Mouse (Mus musculus) natural killer cell, adult 2 months (primary cell): Measurements from ENCODE around the gene Mroh3.

ENCODE experiments used
- DNase-seq, 2 experiments: peaks; one replicate each; pipeline ENCODE4 v3.0.0; 2022; ENCODE audit warnings: low spot score in 2 of 2

Mroh3 gene

GRCm38 (mm10) chr1:136212803-136213202, at the start of gene Mroh3:
Gene Mroh3, minus strand, starts transcription at chr1:136212828.
- peak in 1 of 2 experiments; percentile 21 for DNase-seq

DNA sequence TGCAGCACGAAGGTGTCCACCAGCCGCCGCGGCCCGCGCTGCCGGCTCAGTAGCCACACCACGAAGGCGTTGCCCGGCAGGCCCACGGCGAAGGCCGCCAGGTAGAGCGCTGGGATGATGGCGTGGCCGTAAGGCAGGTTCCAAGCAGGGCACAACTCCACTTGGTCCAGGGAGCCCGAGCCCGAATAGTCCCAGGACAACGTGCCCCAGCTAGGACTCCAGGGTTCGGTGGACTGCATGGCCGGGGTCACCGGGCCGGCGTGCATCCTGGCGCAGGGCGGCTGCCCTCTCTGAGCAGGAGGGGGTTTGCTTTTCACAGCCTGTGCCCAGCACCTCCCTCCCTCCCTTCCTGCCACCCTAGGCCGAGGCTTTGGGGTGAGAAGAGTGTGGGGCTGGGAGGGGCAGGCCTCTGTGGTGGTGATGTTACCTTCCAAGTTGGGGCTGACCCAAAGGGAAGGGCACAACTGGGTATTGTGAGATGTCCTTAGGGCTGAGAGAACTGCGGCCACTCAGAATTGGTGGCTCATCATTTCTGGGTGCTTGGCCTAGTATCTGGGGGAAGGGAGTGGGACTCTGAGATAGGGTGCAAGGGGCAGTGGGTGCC, 48.1 kb upstream of the Mroh3 start, which contains the start of gene Gpr25:
Gene Gpr25, minus strand, starts transcription at position 239 of the 604 bp plus-strand sequence.
- DNase-seq = peak; percentile 21 to 38

DNA sequence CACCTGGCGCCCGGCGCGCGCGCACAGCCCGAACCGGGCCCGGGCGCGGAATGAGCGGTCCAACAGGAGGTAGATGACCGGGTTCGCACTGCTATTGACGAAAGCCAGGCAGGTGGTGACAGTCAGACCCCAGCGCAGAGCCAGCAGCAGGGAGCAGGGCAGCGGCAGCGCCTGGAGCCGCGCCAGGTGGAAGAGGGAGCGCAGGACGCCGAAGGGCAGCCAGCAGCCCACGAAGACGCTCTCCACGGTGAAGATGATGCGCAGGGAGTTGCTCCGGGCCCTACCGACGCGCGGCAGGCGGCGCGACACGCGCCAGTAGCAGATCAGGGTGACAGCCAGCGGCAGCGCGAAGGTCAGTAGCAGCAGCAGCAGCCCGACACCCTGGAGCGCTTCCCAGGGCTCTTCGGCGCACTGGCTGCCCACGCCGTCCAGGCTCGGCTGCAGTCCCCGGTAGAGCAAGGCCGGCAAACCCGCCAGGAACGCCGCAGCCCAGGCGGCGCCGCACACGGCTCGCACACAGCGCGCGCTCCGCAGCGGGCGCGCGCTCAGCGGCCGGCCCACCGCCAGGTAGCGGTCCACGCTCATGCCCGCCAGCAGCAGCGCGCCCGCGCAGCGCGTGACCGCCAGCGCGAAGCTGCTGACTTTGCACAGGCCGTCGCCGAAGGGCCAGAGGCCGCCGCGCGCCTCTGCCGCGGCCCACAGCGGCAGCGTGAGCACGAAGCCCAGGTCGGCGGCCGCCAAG, 47.4 kb upstream of the Mroh3 start:
- DNase-seq = peak; percentile 7 to 15

- no peak for DNase-seq
Measured at GRCm38 (mm10) chr1:136259543-136259892, 46.9 kb upstream of the Mroh3 start.

DNA sequence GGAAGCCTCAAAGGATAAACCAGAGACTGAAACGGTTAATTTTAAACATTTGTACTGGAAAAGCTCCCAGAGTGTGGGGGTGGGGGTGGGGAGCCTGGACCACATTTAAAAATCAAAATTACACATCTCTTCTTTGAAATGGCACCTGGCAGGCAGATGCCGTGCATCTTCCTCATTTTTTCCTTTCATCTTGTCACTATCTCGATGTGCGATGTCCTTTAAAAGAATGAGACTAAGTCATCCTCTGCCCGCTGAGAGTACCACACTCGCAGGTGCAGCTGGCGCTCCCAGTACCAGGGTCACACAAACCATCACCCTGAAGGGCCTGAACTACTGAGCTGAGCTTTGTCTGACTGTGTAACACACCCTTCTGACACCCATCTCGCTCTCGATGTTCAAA, 45.9 kb upstream of the Mroh3 start:
- no peak for DNase-seq

- no peak for DNase-seq
Measured at GRCm38 (mm10) chr1:136255657-136256056, 43.0 kb upstream of the Mroh3 start.

GRCm38 (mm10) chr1:136255174-136255573, 42.5 kb upstream of the Mroh3 start:
- DNase-seq = no peak

DNA sequence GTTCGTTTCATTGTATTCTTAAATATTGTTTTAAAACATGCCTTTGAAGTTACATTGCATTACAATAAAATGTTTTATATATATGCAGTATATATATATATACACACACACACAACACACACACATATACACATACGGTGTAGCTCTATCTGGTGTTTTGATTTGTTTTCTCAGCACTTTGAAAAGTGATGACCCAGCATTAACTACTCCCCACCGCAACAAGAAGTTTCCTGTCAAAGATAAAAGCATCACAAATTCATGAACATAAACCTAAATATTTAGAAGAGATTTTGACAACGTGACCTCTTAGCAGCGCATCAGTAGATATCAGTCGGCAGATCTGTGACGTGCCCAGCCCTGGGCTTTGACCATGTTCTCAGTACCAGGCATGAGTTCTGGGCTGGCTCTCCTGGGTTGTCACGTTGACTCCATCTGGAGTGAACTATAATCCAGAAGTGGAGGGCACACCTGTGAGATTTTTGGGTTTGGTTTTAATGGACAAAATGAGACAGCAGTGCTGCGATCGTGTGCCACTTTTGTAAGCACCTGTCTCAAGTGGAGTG, 42.0 kb upstream of the Mroh3 start:
- no peak for DNase-seq

GRCm38 (mm10) chr1:136253472-136253871, 40.8 kb upstream of the Mroh3 start:
- no peak for DNase-seq

- DNase-seq = no peak
Measured at GRCm38 (mm10) chr1:136249662-136250061, 37.0 kb upstream of the Mroh3 start.

DNA sequence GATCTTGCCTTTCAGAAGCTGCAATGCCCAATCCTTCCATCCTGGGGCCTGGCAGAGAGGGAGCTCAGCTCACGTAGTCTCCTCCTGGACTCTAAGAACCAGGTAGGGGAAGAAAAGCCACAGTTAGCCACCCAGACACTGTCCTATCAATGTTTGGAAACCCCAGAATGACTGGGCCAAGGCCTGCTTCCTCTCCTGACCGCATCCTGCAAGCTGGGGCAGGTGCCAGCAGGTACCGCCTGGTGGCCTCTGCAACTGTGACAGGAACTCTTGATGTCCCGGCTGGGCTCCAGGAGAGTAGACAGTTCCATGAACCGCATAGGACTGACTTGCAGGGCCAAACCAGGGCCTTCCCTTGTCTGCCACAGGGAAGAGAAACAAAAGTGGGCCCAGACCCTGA, 34.8 kb upstream of the Mroh3 start:
- DNase-seq = peak; percentile 41 to 46

GRCm38 (mm10) chr1:136244469-136244868, 31.8 kb upstream of the Mroh3 start:
- DNase-seq = no peak

- no peak for DNase-seq
Measured at GRCm38 (mm10) chr1:136241801-136242200, 29.2 kb upstream of the Mroh3 start.

GRCm38 (mm10) chr1:136238495-136238894, 25.9 kb upstream of the Mroh3 start:
- DNase-seq = no peak

GRCm38 (mm10) chr1:136234595-136235092, 22.0 kb upstream of the Mroh3 start:
- no peak for DNase-seq

- DNase-seq = no peak
Measured at GRCm38 (mm10) chr1:136233892-136234594, 21.4 kb upstream of the Mroh3 start, which contains the start of gene Inava. Gene Inava, minus strand, starts transcription at chr1:136234264.

GRCm38 (mm10) chr1:136232986-136233790, 20.6 kb upstream of the Mroh3 start:
- DNase-seq = no peak

DNA sequence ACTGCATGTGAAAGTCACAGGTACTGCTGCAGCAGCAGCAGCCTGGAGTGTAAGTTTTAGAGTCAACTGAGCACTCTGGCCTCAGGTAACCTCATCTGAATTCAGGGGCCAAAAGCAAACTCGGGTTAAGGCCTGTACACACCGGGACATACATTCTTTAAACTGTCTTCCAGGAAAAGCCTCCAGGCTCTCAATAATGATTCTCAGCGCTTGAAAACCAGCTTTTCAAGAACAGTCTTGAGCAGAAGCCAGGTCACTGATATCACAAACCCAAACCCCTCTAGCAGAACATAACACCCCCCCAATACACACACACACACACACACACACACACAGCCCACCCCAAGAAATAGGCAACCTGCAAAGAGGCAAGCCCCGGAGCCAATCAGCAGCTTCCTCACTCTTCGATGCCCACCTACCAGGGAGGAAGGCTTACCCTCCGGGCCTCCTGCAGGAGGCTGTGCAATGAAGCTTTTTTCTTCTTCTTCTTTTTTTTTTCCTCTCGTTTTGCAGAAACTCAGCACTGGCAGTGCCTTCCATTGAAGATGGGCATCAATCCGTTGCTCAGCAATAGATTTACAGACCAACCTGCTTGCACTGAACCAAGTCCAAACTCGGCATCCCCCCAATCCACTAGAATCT, 19.8 kb upstream of the Mroh3 start:
- no peak for DNase-seq

GRCm38 (mm10) chr1:136231596-136231995, 19.0 kb upstream of the Mroh3 start:
- DNase-seq = no peak

DNA sequence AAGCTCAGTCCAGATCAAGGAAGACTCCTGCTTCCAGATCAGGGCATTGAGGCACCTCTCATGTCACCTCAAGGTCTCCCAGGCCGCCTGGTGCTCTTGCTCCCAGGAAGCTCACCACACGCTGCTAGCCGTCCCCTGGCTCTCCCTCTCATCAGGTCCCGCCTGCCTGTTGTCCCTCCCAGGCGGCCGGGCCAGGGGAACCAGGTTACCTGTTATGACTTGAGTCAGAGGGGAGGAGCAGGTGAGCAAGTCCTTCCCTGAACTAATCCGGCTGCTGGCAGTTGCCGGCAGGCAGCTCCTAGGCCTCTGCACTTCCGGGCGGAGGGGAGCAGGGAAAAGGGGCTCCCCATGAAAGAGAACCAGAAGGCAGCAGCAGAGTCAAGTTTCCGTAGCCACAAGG, 17.6 kb upstream of the Mroh3 start:
- no peak for DNase-seq

DNA sequence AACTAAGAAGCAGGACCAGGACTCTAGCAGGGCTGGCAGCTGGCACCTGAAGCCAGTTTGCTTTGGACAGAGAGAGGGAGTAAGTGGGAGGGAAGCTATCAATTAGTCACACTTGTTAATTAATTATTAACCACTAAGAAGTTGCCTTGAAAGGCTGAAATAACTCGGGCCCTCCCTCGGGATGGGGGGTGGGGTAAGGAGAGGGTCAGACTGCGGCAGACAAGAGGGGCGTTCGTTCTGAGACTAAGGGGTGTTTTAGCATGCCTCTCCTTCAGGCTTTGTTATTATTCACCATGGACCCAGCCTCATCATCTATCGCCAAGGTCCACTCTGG, 16.4 kb upstream of the Mroh3 start:
- DNase-seq = no peak
